Mouse (Mus musculus) limb, embryonic 14.5 days (tissue): ENCODE data around the gene Aldh1l2. TPM values are rescaled to one million over a fixed set of nuclear protein-coding genes. Genes with fewer than 3 reads are reported as not detected.

Source experiments
- ATAC-seq: fragments of 200-750 bp; cut with Nextera tagmentation; 2 replicates; pipeline ENCODE4 v1.8.0; 2017; ENCODE audit warnings: low read depth, moderate number of reproducible peaks, moderate TSS enrichment; ENCODE audit not compliant: low FRiP score
- DNase-seq: peaks from one replicate; pipeline ENCODE4 v3.0.0-alpha.2; 2015; ENCODE audit warnings: low spot score
- H3K27ac ChIP-seq: fragments of 300-500 bp; sonication (generic); replicated peaks from 2 replicates; pipeline ENCODE4 v1.5.1; 2014; ENCODE audit warnings: low read depth, mild to moderate bottlenecking, low read length, moderate library complexity, mixed read lengths
- H3K27me3 ChIP-seq: fragments of 300-500 bp; sonication (generic); 2 replicates; pipeline ENCODE4 v1.6.1; 2014; ENCODE audit warnings: low read length, mixed read lengths; ENCODE audit not compliant: control insufficient read depth, insufficient read depth
- H3K36me3 ChIP-seq: fragments of 300-500 bp; sonication (generic); 2 replicates; pipeline ENCODE4 v1.6.1; 2014; ENCODE audit warnings: mild to moderate bottlenecking, low read length, moderate library complexity, mixed read lengths; ENCODE audit not compliant: control insufficient read depth, insufficient read depth
- H3K4me1 ChIP-seq: fragments of 300-500 bp; sonication (generic); 2 replicates; pipeline ENCODE4 v1.6.1; 2014; ENCODE audit warnings: antibody characterized with exemption, low read length, mixed read lengths; ENCODE audit not compliant: control insufficient read depth, insufficient read depth
- H3K4me2 ChIP-seq: fragments of 300-500 bp; sonication (generic); replicated peaks from 2 replicates; pipeline ENCODE4 v1.6.1; 2014; ENCODE audit warnings: low read depth, mild to moderate bottlenecking, low read length, moderate library complexity; ENCODE audit not compliant: severe bottlenecking
- H3K4me3 ChIP-seq: fragments of 300-500 bp; sonication (generic); replicated peaks from 2 replicates; pipeline ENCODE4 v1.5.1; 2014; ENCODE audit warnings: low read length
- H3K9ac ChIP-seq: fragments of 300-500 bp; sonication (generic); 2 replicates; pipeline ENCODE4 v1.6.1; 2014; ENCODE audit warnings: mild to moderate bottlenecking, low read depth, low read length, moderate library complexity; ENCODE audit not compliant: severe bottlenecking
- H3K9me3 ChIP-seq: fragments of 300-500 bp; sonication (generic); 2 replicates; pipeline ENCODE4 v1.6.1; 2016; ENCODE audit warnings: low read length; ENCODE audit not compliant: control insufficient read depth
- POLR2A ChIP-seq: fragments of 200-500 bp; IDR thresholded peaks from 2 replicates; pipeline ENCODE4 v1.8.0; 2012; ENCODE audit warnings: inconsistent platforms, mild to moderate bottlenecking, moderate library complexity, borderline replicate concordance; ENCODE audit not compliant: insufficient read depth, insufficient read length; ENCODE audit errors: extremely low read depth
- WGBS: fragments of 180-500 bp; shearing (Covaris S2); extraction: QIAGEN DNeasy Blood & Tissue Kit; methylation state at CpG from one replicate; pipeline ENCODE4 v1.1.7; 2014; 5-methylcytosine and 5-hydroxymethylcytosine counted together
- polyA plus RNA-seq, 2 experiments: library from polyadenylated mRNA; depleted of rRNA in 1 of 2; stranded (reverse) in 1 of 2; unstranded in 1 of 2; fragments of >200 nt; fragmentation: Nextera tagmentation in 1 of 2; extraction: Ambion mirVana in 1 of 2; gene quantifications; 2 replicates each; pipeline versions ENCODE4 v1.2.1 to v1.2.3; 2012 to 2014

The Aldh1l2 gene
- polyA plus RNA-seq, 2 experiments, result 5.5 to 6.2 TPM

GRCm38 (mm10) chr10:83543439-83544102 is 9.6 kb upstream of the Aldh1l2 start, which contains the start of gene Washc4:
Gene Washc4 (plus strand): TSS chr10:83543752.
- Histone ChIP-seq H3K36me3 (peaks cover 9% of the 10 kb centered on the region), H3K4me3 (peak within 1 kb of the TSS; percentile 97), H3K4me2 (peak within 1 kb of the TSS; percentile 67), H3K27me3 (no peaks in the 10 kb centered on the region), H3K9me3 (no peaks in the 10 kb centered on the region), H3K27ac (peak within 1 kb of the TSS; percentile 89), H3K9ac (peak within 1 kb of the TSS; percentile 92), H3K4me1 (peaks cover 10% of the 10 kb centered on the region)
- DNase-seq (peak; percentile 93), ATAC-seq (peak; percentile 99)
- WGBS, result 2% methylated on average over 24 of the region's 49 CpGs
- peak; percentile 99 for TF ChIP-seq POLR2A

GRCm38 (mm10) chr10:83542241-83542640 is 8.3 kb upstream of the Aldh1l2 start:
- 81% methylated on average over 7 of the region's 7 CpGs for WGBS
- ATAC-seq (no peak), DNase-seq (no peak)
- H3K9me3 ChIP-seq, result no peaks in the 10 kb centered on the region
- H3K27ac ChIP-seq, result no peak overlapping the region
- H3K36me3 ChIP-seq, result no peaks in the 10 kb centered on the region
- H3K4me2 ChIP-seq, result no peak overlapping the region
- no peak overlapping the region for H3K4me3 ChIP-seq
- H3K27me3 ChIP-seq, result no peaks in the 10 kb centered on the region
- no peak for TF ChIP-seq POLR2A
- no peak overlapping the region for H3K9ac ChIP-seq
- peaks cover 10% of the 10 kb centered on the region for H3K4me1 ChIP-seq

- H3K4me2 ChIP-seq, result no peak overlapping the region
- H3K27me3 ChIP-seq, result no peaks in the 10 kb centered on the region
- no peak overlapping the region for H3K27ac ChIP-seq
- H3K4me1 ChIP-seq, result peaks cover 6% of the 10 kb centered on the region
- H3K9ac ChIP-seq, result no peak overlapping the region
- 51% methylated on average over 3 of the region's 3 CpGs for WGBS
- no peak overlapping the region for H3K4me3 ChIP-seq
- no peaks in the 10 kb centered on the region for H3K36me3 ChIP-seq
- ATAC-seq (no peak), DNase-seq (peak; percentile 48)
- no peaks in the 10 kb centered on the region for H3K9me3 ChIP-seq
- TF ChIP-seq POLR2A, result no peak
These were observed 6.2 kb upstream of the Aldh1l2 start for GRCm38 (mm10) chr10:83540092-83540491.

DNA sequence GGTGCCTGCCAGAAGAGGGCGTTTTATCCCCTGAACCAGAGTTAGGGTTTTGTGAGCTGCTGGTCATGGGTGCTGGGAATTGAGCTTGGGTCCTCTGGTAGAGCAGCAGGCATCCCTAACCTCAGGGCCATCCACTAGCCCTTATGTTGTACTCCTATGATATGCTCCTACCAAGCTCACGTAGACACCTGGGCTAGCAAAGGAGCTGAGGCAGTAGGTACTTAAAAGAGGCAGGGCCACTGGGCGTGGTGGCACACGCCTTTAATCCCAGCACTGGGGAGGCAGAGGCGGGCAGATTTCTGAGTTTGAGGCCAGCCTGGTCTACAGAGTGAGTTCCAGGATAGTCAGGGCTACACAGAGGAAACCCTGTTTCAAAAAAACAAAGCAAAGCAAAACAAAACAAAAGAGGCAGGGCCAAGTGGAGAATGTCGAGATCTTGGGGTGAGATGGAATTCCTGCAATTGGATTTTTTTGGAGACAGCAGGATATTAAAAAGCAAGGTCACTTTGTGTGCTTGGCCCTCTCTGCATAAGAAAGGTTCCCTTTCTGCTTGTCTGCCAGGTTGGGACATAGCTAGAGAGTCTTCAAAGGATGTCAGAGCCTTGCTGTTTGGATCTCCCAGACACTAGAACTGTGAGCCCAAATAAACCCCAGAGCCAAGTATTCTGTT is 5.5 kb upstream of the Aldh1l2 start:
- no peak overlapping the region for H3K4me3 ChIP-seq

GRCm38 (mm10) chr10:83536436-83536835 is 2.5 kb upstream of the Aldh1l2 start:
- Histone ChIP-seq H3K27ac (no peak overlapping the region), H3K4me2 (no peak overlapping the region), H3K4me1 (no peaks in the 10 kb centered on the region), H3K9ac (no peak overlapping the region), H3K27me3 (0 out of 2 replicates have a peak, but pooled peaks cover 4% of the 10 kb centered on the region), H3K9me3 (no peaks in the 10 kb centered on the region), H3K36me3 (no peaks in the 10 kb centered on the region), H3K4me3 (no peak overlapping the region)
- DNase-seq (no peak), ATAC-seq (no peak)
- 9% methylated on average over 1 of the region's 1 CpGs for WGBS
- TF ChIP-seq POLR2A, result no peak

More for the DNA sequence above, 5.5 kb upstream of the Aldh1l2 start:
- DNase-seq (no peak), ATAC-seq (no peak)
- no peak overlapping the region for H3K9ac ChIP-seq
- no peaks in the 10 kb centered on the region for H3K9me3 ChIP-seq
- H3K27me3 ChIP-seq, result no peaks in the 10 kb centered on the region
- no peaks in the 10 kb centered on the region for H3K4me1 ChIP-seq
- no peaks in the 10 kb centered on the region for H3K36me3 ChIP-seq
- TF ChIP-seq POLR2A, result no peak
- no peak overlapping the region for H3K4me2 ChIP-seq
- WGBS, result 74% methylated on average over 6 of the region's 6 CpGs
- no peak overlapping the region for H3K27ac ChIP-seq
